Mouse (Mus musculus): Measurements from ENCODE around the gene Gemin5. TPM values are rescaled to one million over a fixed set of nuclear protein-coding genes. Genes with fewer than 3 reads are reported as not detected.

The Gemin5 gene
- total and polyA plus RNA-seq, 3 experiments, result 66.7 to 89.6 (median 88.6) TPM

GRCm38 (mm10) chr11:58136677-58137076 is 31.7 kb downstream of the Gemin5 start:
- DNase-seq (ENCODE audit: extremely low read depth), result no peak
- H3K4me2 ChIP-seq (ENCODE audit: insufficient read depth, low read depth, poor library complexity, severe bottlenecking), result no peak overlapping the region
- no peaks in the 10 kb centered on the region for H3K79me2 ChIP-seq (replicated peaks; ENCODE audit: control insufficient read depth, extremely low read depth, insufficient read depth, poor library complexity, severe bottlenecking)
- H3K27ac ChIP-seq (ENCODE audit: insufficient read depth, low read depth), result no peak overlapping the region
- peaks cover 2% of the 10 kb centered on the region for H3K9me3 ChIP-seq (replicated peaks; ENCODE audit: low read length)
- no peaks in the 10 kb centered on the region for H3K4me1 ChIP-seq (ENCODE audit: control insufficient read depth in 1 of 2, insufficient read depth in 2 of 2)
- no peak overlapping the region for H3K9ac ChIP-seq (ENCODE audit: insufficient read depth, low read depth)
- no peak overlapping the region for H3K4me3 ChIP-seq (replicated peaks in 1 of 3; ENCODE audit: low read depth in 2 of 3, low read length in 2 of 3, poor library complexity in 1 of 3)
- TF ChIP-seq POLR2A (IDR thresholded peaks at IDR 0.05; ENCODE audit: low read depth, low read length) (no peak), BHLHE40 (IDR thresholded peaks at IDR 0.05; ENCODE audit: low read depth, low read length) (no peak), JUN (IDR thresholded peaks at IDR 0.05; ENCODE audit: insufficient read depth, low read depth, low read length) (no peak), MEF2A (IDR thresholded peaks at IDR 0.05; ENCODE audit: borderline replicate concordance, low read depth, low read length) (no peak), IRF4 (IDR thresholded peaks at IDR 0.05; ENCODE audit: low read depth, low read length) (no peak), TBP (conservative IDR thresholded peaks at IDR 0.05; ENCODE audit: low read depth, low read length) (no peak), PAX5 (IDR thresholded peaks at IDR 0.05; ENCODE audit: low read length) (no peak), SIN3A (IDR thresholded peaks at IDR 0.05; ENCODE audit: low read length) (no peak), MAFK (IDR thresholded peaks at IDR 0.05; ENCODE audit: insufficient replicate concordance, low read length) (no peak), CHD1 (IDR thresholded peaks at IDR 0.05; ENCODE audit: low read depth, low read length) (no peak), ZC3H11A (IDR thresholded peaks at IDR 0.05; ENCODE audit: low read depth, low read length) (no peak), MXI1 (IDR thresholded peaks at IDR 0.05; ENCODE audit: low read depth, low read length) (no peak)
- in situ Hi-C loops (cut with MboI; ENCODE audit: low pct_ligation_motif_present, low pct_unique_long_range_greater_than_20kb, low sequenced_read_pairs) (no loop called here), dilution Hi-C loops (cut with MboI; ENCODE audit: extremely low pct_ligation_motif_present, extremely low pct_unique_long_range_greater_than_20kb, low sequenced_read_pairs) (no loop called here)
- peaks cover 83 to 100% of the 10 kb centered on the region in 2 experiments for H3K36me3 ChIP-seq (replicated peaks in 1 of 2; ENCODE audit: control insufficient read depth in 1 of 2, insufficient read depth in 1 of 2, low read length in 1 of 2)
- no peaks in the 10 kb centered on the region for H3K27me3 ChIP-seq (replicated peaks)

- Histone ChIP-seq H3K4me1 (ENCODE audit: control insufficient read depth in 1 of 2, insufficient read depth in 2 of 2) (no peaks in the 10 kb centered on the region), H3K27ac (ENCODE audit: insufficient read depth, low read depth) (no peak overlapping the region), H3K9ac (ENCODE audit: insufficient read depth, low read depth) (no peak overlapping the region), H3K4me2 (ENCODE audit: insufficient read depth, low read depth, poor library complexity, severe bottlenecking) (no peak overlapping the region), H3K27me3 (replicated peaks) (no peaks in the 10 kb centered on the region), H3K79me2 (replicated peaks; ENCODE audit: control insufficient read depth, extremely low read depth, insufficient read depth, poor library complexity, severe bottlenecking) (no peaks in the 10 kb centered on the region), H3K36me3 (replicated peaks in 1 of 2; ENCODE audit: control insufficient read depth in 1 of 2, insufficient read depth in 1 of 2, low read length in 1 of 2) (peaks cover 84 to 100% of the 10 kb centered on the region in 2 experiments), H3K4me3 (replicated peaks in 1 of 3; ENCODE audit: low read depth in 2 of 3, low read length in 2 of 3, poor library complexity in 1 of 3) (no peak overlapping the region), H3K9me3 (replicated peaks; ENCODE audit: low read length) (no peaks in the 10 kb centered on the region)
- in situ Hi-C loops (cut with MboI; ENCODE audit: low pct_ligation_motif_present, low pct_unique_long_range_greater_than_20kb, low sequenced_read_pairs) (no loop called here), dilution Hi-C loops (cut with MboI; ENCODE audit: extremely low pct_ligation_motif_present, extremely low pct_unique_long_range_greater_than_20kb, low sequenced_read_pairs) (no loop called here)
- TF ChIP-seq GABPA (IDR thresholded peaks at IDR 0.05; ENCODE audit: insufficient replicate concordance, low read depth, low read length) (no peak), CHD1 (IDR thresholded peaks at IDR 0.05; ENCODE audit: low read depth, low read length) (no peak), JUND (conservative IDR thresholded peaks at IDR 0.05; ENCODE audit: low read depth, low read length) (no peak), ELF1 (IDR thresholded peaks at IDR 0.05; ENCODE audit: low read depth, low read length) (no peak), ZKSCAN1 (IDR thresholded peaks at IDR 0.05; ENCODE audit: borderline replicate concordance, low read depth, low read length) (no peak), ZMIZ1 (IDR thresholded peaks at IDR 0.05; ENCODE audit: low read depth, low read length) (no peak), ZNF384 (IDR thresholded peaks at IDR 0.05; ENCODE audit: low read depth, low read length) (no peak), RCOR1 (conservative IDR thresholded peaks at IDR 0.05; ENCODE audit: low read depth, low read length) (no peak), CHD2 (IDR thresholded peaks at IDR 0.05; ENCODE audit: low read length) (no peak), NELFE (IDR thresholded peaks at IDR 0.05; ENCODE audit: low read depth, low read length) (no peak), POLR2AphosphoS2 (IDR thresholded peaks at IDR 0.05; ENCODE audit: low read depth, low read length) (no peak), SMC3 (IDR thresholded peaks at IDR 0.05; ENCODE audit: low read depth, low read length) (no peak), SIN3A (IDR thresholded peaks at IDR 0.05; ENCODE audit: low read length) (no peak)
- DNase-seq (ENCODE audit: extremely low read depth), result no peak
Measured at GRCm38 (mm10) chr11:58135296-58135695, 33.0 kb downstream of the Gemin5 start.

Data from CH12.LX (cell line).